Mouse (Mus musculus) left cerebral cortex, postnatal 4 days (tissue): ENCODE results near the gene Fktn. TPM values are rescaled to one million over a fixed set of nuclear protein-coding genes. Genes with fewer than 3 reads are reported as not detected.
"Not testable (repeated sequence)": the region's sequence is repeated elsewhere in the genome, so short reads cannot be mapped to it uniquely, and the experiment has no call there.

Experiments used
- DNase-seq: peaks from one replicate; pipeline ENCODE4 v3.0.0-alpha.2; 2022
- intact Hi-C: fragments of 180-260 bp; cut with DNase I; formaldehyde crosslinking; loops from one replicate; pipeline ENCODE4 v1.15.1; 2025
- total RNA-seq, 2 experiments: library from RNA; stranded (reverse); gene quantifications; 2 replicates each; pipeline ENCODE4 v1.2.3; 2021

Gene Fktn
- total RNA-seq, 2 experiments from 2014 or later: 19.4 to 19.9 TPM

DNA sequence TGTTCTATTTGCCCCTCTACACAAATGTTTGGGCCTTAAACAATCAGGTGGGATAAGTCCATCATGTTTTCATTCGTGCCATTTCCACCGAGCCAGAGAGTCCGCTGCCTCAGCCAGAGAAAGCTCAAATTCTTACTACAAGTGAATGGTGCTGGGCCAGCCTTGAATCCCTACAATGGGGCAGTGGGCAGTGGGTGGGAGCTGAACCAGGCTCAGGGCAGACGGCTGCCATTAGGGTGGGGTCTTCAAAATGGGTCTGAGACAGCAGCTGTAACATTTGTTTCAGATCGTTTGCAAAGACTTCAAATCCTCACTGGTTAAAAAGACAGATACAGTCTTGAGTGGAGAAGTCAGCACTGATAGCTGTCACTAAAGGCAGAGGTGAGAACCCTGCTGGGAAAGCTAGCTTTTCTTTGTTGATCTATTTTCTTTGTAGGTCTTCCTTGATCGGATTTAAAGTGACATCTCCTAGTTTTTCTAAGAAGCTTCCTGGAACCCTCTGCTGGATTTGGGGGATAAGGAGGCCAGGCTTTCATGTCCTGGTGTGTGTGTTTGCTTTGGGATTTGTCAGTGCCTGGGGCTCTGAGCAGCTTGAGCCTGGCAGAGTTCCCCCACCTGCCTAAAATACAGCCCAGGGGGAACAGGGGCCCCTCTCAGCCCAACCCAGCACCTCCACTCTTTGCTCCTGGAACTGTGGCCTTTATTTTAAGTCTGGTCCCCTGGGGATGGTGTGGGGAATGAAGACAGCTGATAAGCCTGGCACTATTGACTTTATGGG is 57.3 kb downstream of the Fktn start:
- no peak for DNase-seq
- intact Hi-C loops: no loop called here

- intact Hi-C loops: no loop called here
- DNase-seq: no peak
Measured at GRCm38 (mm10) chr4:53772004-53772403, 58.2 kb downstream of the Fktn start.

- DNase-seq: no peak
Measured at GRCm38 (mm10) chr4:53773911-53774310, 60.1 kb downstream of the Fktn start.

DNA sequence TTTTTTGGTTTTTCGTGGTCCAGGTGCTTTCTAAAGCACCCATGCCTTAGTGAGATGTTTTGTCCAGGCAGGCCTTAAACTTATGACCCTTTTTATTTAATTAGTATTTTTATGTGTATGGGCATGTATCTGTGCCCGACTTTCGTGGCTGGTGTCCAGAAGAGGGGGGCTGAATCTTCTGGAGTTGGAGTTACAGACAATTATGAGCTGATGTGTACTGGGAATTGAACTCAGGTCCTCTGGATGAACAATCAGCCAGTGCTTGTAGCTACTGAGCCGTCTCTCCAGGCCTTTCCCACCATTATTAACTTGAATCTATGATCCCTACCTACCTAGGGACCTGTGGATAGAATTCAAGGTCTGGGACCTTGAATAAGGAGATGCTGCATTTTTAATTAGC is 67.6 kb downstream of the Fktn start:
- no peak for DNase-seq
- intact Hi-C loops: no loop called here

More at GRCm38 (mm10) chr4:53773911-53774310, 60.1 kb downstream of the Fktn start:
- intact Hi-C loops: no loop called here

- no peak for DNase-seq
- intact Hi-C loops: no loop called here
Measured at GRCm38 (mm10) chr4:53782216-53783070, 68.6 kb downstream of the Fktn start.

GRCm38 (mm10) chr4:53785746-53786398 is 72.1 kb downstream of the Fktn start:
- intact Hi-C loops: no loop called here
- no peak for DNase-seq

DNA sequence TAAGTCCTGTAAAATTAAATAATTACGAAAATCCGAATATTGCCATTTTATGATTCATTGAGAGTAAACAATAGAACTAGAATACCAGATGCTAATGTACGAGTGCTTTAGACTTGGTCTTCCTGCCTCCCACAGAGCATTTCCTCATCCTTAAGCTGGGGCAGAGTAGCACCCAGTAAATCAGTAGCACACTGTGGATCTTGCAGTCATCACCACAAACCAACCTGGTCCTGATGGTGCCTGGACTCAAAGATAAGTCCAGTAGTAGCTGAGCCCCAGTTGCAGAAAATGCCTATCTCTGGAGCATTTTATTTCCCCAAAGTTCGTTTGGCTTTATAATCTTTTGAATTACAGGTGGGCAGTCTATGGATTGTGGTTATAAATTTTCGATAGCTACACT is 73.1 kb downstream of the Fktn start:
- intact Hi-C loops: no loop called here
- DNase-seq: no peak

DNA sequence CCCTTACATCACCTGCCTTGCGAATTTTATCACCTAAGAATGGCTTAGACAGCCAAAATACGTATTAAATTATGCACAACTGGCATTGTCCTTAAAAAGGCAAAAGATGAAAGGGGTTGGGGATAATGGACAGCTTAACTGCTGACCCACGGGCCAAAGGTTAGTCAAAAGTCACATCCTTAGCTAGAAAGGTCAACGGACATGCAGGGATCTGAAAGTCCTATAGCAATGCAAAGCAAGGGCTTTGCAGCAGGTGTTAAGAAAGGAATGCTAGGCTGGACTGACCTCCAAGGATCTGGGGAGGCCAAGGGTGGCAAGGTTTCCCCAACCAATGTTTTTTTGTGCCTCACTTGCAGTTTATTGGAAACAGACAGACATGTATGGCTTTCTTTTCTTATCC is 75.5 kb downstream of the Fktn start:
- DNase-seq: no peak
- intact Hi-C loops: no loop called here

DNA sequence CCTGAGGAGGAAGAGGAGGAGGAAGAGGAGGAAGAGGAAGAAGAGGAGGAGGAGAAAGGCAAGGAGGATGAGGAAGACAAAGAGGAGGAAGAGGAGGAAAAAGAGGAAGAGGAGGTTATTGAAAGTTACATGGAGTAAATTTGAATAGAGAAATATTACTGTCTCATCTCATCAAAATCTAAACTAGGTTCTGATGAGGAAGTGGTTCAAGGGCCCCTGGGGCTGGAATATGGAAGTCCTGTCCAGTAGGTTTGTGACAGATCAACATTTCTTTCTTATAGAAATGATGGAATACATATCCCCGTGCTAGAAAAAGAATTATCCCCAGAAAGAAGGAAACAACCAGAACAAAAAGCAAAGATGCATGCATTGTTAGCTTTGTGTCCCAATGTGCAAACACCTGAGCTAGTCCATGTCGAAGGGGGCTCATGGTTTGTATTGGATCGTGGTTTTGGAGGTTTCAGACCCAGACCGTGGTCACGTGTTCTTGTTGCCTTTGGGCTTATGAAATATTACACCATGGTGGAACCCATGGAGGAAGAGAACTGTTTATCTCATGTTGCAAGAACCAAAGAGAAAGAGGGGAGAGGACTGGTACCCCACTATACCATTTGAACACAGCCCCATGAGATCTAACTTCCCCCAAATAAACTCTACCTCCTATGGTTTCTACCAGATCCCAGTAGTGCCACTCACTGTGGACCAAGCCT is 80.6 kb downstream of the Fktn start:
- no peak for DNase-seq
- intact Hi-C loops: no loop called here

DNA sequence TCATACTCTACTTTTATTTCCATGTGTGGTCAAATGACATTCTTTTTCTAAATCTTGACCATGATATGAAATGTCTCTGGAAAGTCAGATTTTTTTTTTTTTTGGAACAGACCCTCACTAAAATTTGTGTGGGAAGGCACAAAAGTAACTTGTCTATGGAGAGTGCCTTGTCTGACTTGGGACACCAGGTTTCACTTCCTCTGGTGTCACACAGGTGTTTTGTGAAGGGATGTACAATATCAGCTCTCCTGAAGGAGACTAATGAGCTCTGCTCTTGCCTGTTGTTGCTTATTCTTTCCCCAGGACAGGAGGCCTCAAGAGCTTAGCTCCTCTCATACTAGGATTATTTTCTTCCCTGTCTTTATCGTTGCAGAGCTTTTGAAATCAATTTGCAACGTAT is 81.3 kb downstream of the Fktn start:
- intact Hi-C loops: no loop called here
- no peak for DNase-seq

- intact Hi-C loops: no loop called here
- DNase-seq: no peak
Measured at GRCm38 (mm10) chr4:53795706-53796105, 81.9 kb downstream of the Fktn start.

GRCm38 (mm10) chr4:53796865-53797772 is 83.3 kb downstream of the Fktn start:
- intact Hi-C loops: no loop called here
- DNase-seq: no peak

- DNase-seq: no peak
- intact Hi-C loops: no loop called here
Measured at GRCm38 (mm10) chr4:53798896-53799676, 85.3 kb downstream of the Fktn start.

DNA sequence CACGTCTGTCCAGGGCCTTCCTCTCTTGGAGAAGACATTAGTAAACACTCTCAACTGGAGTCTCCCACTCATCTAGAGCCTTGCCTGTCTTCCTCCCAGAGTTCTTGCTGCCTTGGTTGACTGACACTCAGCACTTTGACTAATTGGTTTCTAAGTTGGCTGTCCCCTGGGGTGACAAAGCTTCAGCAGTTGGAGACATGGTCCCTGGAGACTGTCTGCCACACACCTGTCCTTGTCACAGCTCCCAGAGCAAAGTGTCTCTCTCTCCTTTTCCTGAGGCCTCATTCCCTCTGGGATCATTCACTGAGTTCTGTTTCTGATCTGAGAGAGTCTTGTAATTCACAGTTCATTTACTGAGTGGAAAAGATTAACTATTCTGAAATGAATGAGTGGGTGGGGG is 86.0 kb downstream of the Fktn start:
- intact Hi-C loops: no loop called here
- DNase-seq: no peak

- not testable (repeated sequence) for DNase-seq
Measured at GRCm38 (mm10) chr4:53803674-53804073, 89.9 kb downstream of the Fktn start.

GRCm38 (mm10) chr4:53806428-53806827 is 92.6 kb downstream of the Fktn start:
- intact Hi-C loops, DNase-seq: not testable (repeated sequence)

More at GRCm38 (mm10) chr4:53803674-53804073, 89.9 kb downstream of the Fktn start:
- intact Hi-C loops: not testable (repeated sequence)

DNA sequence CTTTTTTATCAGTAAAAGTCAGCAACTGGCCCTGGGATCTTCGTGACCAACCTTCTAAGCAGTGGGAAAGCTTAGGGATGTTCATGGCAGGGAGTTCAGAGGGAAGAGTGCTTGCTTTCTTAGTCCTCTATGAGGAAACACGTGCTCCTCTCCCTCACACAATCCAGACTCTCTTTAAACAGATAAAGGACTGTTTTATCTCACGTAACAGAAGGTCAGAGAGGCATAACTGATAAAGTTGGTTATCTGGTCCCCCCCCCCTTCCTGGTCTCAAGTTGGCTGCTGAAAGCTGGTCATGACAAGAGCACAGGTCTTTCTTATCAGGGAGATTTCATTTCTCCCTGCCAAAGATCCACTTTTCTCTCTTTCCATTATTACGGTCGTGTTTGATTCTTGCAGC is 104.5 kb downstream of the Fktn start:
- no peak for DNase-seq
- intact Hi-C loops: no loop called here

- no peak for DNase-seq
- intact Hi-C loops: no loop called here
Measured at GRCm38 (mm10) chr4:53823697-53824096, 109.9 kb downstream of the Fktn start.

GRCm38 (mm10) chr4:53824831-53825230 is 111.0 kb downstream of the Fktn start:
- DNase-seq: no peak
- intact Hi-C loops: no loop called here
